Mouse (Mus musculus) G1E (cell line): ENCODE measurements around the gene Lpar2. TPM values are rescaled to one million over a fixed set of nuclear protein-coding genes. Genes with fewer than 3 reads are reported as not detected.

Experiments used
- ATAC-seq: 2 replicates; pipeline ENCODE4 v1.8.0; 2016; ENCODE audit warnings: mild to moderate bottlenecking; ENCODE audit not compliant: insufficient number of reproducible peaks, poor library complexity, low FRiP score, severe bottlenecking; ENCODE audit errors: extremely low read depth
- DNase-seq: peaks from one replicate; pipeline ENCODE4 v3.0.0; 2012; ENCODE audit warnings: low spot score
- H3K27me3 ChIP-seq: 2 replicates; pipeline ENCODE4 v1.6.1; 2012; ENCODE audit warnings: mild to moderate bottlenecking, low read length, inconsistent platforms; ENCODE audit not compliant: insufficient read depth
- H3K36me3 ChIP-seq: replicated peaks from 2 replicates; pipeline ENCODE3; 2012; ENCODE audit warnings: mild to moderate bottlenecking, inconsistent platforms
- H3K4me1 ChIP-seq: 2 replicates; pipeline ENCODE4 v1.6.1; 2012; ENCODE audit warnings: low read depth, low read length, inconsistent platforms, mixed read lengths; ENCODE audit not compliant: insufficient read depth
- H3K4me3 ChIP-seq: 2 replicates; pipeline ENCODE4 v1.5.1; 2012; ENCODE audit warnings: low read depth, mild to moderate bottlenecking, inconsistent platforms, low read length, moderate library complexity, mixed read lengths
- H3K9me3 ChIP-seq: replicated peaks from 2 replicates; pipeline ENCODE4 v1.6.1; 2012; ENCODE audit warnings: inconsistent platforms
- CTCF ChIP-seq: IDR thresholded peaks from 2 replicates; pipeline ENCODE4 v1.5.1; 2012; ENCODE audit warnings: low read depth, low read length, inconsistent platforms, mixed read lengths
- GATA1 ChIP-seq: IDR thresholded peaks from 2 replicates; pipeline ENCODE4 v1.6.1; 2012; ENCODE audit warnings: borderline replicate concordance, low read length, inconsistent platforms, mixed read lengths
- GATA2 ChIP-seq: IDR thresholded peaks from 2 replicates; pipeline ENCODE4 v1.6.1; 2012; ENCODE audit warnings: low read depth, low read length, inconsistent platforms, borderline replicate concordance
- POLR2AphosphoS5 ChIP-seq: IDR thresholded peaks from 2 replicates; pipeline ENCODE4 v1.6.1; 2012; ENCODE audit warnings: low read depth, low read length, inconsistent platforms; ENCODE audit not compliant: insufficient replicate concordance
- TAL1 ChIP-seq: conservative IDR thresholded peaks from 2 replicates; pipeline ENCODE4 v1.6.1; 2012; ENCODE audit warnings: low read depth, low read length, inconsistent platforms, mixed read lengths
- polyA plus RNA-seq: library from polyadenylated mRNA; stranded (reverse); fragments of >175 nt; gene quantifications from 2 replicates; pipeline ENCODE4 v1.2.3, GENCODE M21; 2012
- total RNA-seq, 2 experiments: library from RNA; stranded (forward) in 1 of 2; stranded (reverse) in 1 of 2; fragments of 200-1000 nt in 1 of 2; fragments of >200 nt in 1 of 2; fragmentation: Nextera tagmentation in 1 of 2; gene quantifications; 2 replicates each; pipeline ENCODE4 v1.2.3; 2014 to 2017

The Lpar2 gene
- total and polyA plus RNA-seq, 3 experiments: 0.69 to 4.3 (median 1.8) TPM

- ATAC-seq: no peak
- peaks cover 98% of the 10 kb centered on the region for H3K36me3 ChIP-seq
- peaks cover 26% of the 10 kb centered on the region for H3K4me1 ChIP-seq
- no peaks in the 10 kb centered on the region for H3K9me3 ChIP-seq
- no peaks in the 10 kb centered on the region for H3K27me3 ChIP-seq
- H3K4me3 ChIP-seq: no peak overlapping the region
- DNase-seq: no peak
- TF ChIP-seq POLR2AphosphoS5 (no peak), GATA1 (no peak), TAL1 (no peak), CTCF (no peak), GATA2 (no peak)
Measured at GRCm38 (mm10) chr8:69797661-69798060, 24.6 kb upstream of the Lpar2 start.

- no peaks in the 10 kb centered on the region for H3K9me3 ChIP-seq
- no peak overlapping the region for H3K4me3 ChIP-seq
- H3K27me3 ChIP-seq: no peaks in the 10 kb centered on the region
- ATAC-seq: no peak
- TF ChIP-seq POLR2AphosphoS5 (no peak), GATA1 (no peak), CTCF (no peak), GATA2 (no peak), TAL1 (no peak)
- H3K36me3 ChIP-seq: peaks cover 98% of the 10 kb centered on the region
- H3K4me1 ChIP-seq: peaks cover 15% of the 10 kb centered on the region
- DNase-seq: no peak
Measured at GRCm38 (mm10) chr8:69799261-69799660, 23.0 kb upstream of the Lpar2 start.

- ATAC-seq (no peak), DNase-seq (no peak)
- no peak for TF ChIP-seq GATA1
- TF ChIP-seq TAL1: no peak
- H3K4me1 ChIP-seq: peaks cover 14% of the 10 kb centered on the region
- H3K27me3 ChIP-seq: no peaks in the 10 kb centered on the region
- H3K9me3 ChIP-seq: no peaks in the 10 kb centered on the region
- H3K36me3 ChIP-seq: peaks cover 98% of the 10 kb centered on the region
- no peak overlapping the region for H3K4me3 ChIP-seq
Measured at GRCm38 (mm10) chr8:69799946-69800345, 22.3 kb upstream of the Lpar2 start.

GRCm38 (mm10) chr8:69801796-69802195 lies 20.4 kb upstream of the Lpar2 start:
- no peak for TF ChIP-seq TAL1
- TF ChIP-seq POLR2AphosphoS5: no peak
- no peak for TF ChIP-seq CTCF
- no peak for TF ChIP-seq GATA1
- TF ChIP-seq GATA2: no peak
- H3K4me1 ChIP-seq: peaks cover 32% of the 10 kb centered on the region
- no peak for DNase-seq
- H3K4me3 ChIP-seq: no peak overlapping the region
- ATAC-seq: no peak
- peaks cover 98% of the 10 kb centered on the region for H3K36me3 ChIP-seq
- H3K9me3 ChIP-seq: no peaks in the 10 kb centered on the region
- no peaks in the 10 kb centered on the region for H3K27me3 ChIP-seq

GRCm38 (mm10) chr8:69802216-69802615 lies 20.0 kb upstream of the Lpar2 start:
- peaks cover 32% of the 10 kb centered on the region for H3K4me1 ChIP-seq
- DNase-seq: no peak
- H3K36me3 ChIP-seq: peaks cover 98% of the 10 kb centered on the region
- ATAC-seq: no peak
- H3K9me3 ChIP-seq: no peaks in the 10 kb centered on the region
- TF ChIP-seq TAL1 (no peak), CTCF (no peak), GATA2 (no peak), GATA1 (no peak), POLR2AphosphoS5 (no peak)
- no peaks in the 10 kb centered on the region for H3K27me3 ChIP-seq
- H3K4me3 ChIP-seq: no peak overlapping the region

- TF ChIP-seq CTCF (no peak), POLR2AphosphoS5 (no peak), GATA2 (no peak), TAL1 (no peak), GATA1 (no peak)
- DNase-seq (no peak), ATAC-seq (no peak)
- Histone ChIP-seq H3K27me3 (no peaks in the 10 kb centered on the region), H3K9me3 (no peaks in the 10 kb centered on the region), H3K36me3 (peaks cover 98% of the 10 kb centered on the region), H3K4me3 (no peak overlapping the region), H3K4me1 (peaks cover 41% of the 10 kb centered on the region)
Measured at GRCm38 (mm10) chr8:69803366-69803765, 18.9 kb upstream of the Lpar2 start.

GRCm38 (mm10) chr8:69804537-69804936 lies 17.7 kb upstream of the Lpar2 start:
- H3K4me1 ChIP-seq: peaks cover 49% of the 10 kb centered on the region
- TF ChIP-seq GATA2 (no peak), TAL1 (no peak), POLR2AphosphoS5 (no peak), GATA1 (no peak), CTCF (no peak)

More at GRCm38 (mm10) chr8:69804537-69804936, 17.7 kb upstream of the Lpar2 start:
- no peaks in the 10 kb centered on the region for H3K27me3 ChIP-seq
- H3K4me3 ChIP-seq: no peak overlapping the region
- DNase-seq (no peak), ATAC-seq (no peak)
- H3K9me3 ChIP-seq: no peaks in the 10 kb centered on the region
- peaks cover 91% of the 10 kb centered on the region for H3K36me3 ChIP-seq
